Mouse (Mus musculus) frontal cortex, adult (tissue): ENCODE measurements around the gene Stradb.
"Not testable (repeated sequence)": the region's sequence is repeated elsewhere in the genome, so short reads cannot be mapped to it uniquely, and the experiment has no call there.

Experiments
- ATAC-seq: cut with Nextera tagmentation; 2 replicates; pipeline ENCODE4 v1.9.2; 2017; ENCODE audit warnings: mild to moderate bottlenecking, moderate library complexity, mixed read lengths; ENCODE audit not compliant: low TSS enrichment

Gene Stradb

GRCm38 (mm10) chr1:58973366-58974221 is at the start of gene Stradb, which contains the start of gene Trak2:
Gene Stradb (plus strand): TSS chr1:58973522.
Gene Trak2 (minus strand): TSS chr1:58973430.
- ATAC-seq, result peak; percentile 95

GRCm38 (mm10) chr1:58926664-58927063 is 46.7 kb upstream of the Stradb start:
- ATAC-seq, result no peak

- peak; percentile 98 for ATAC-seq
Observed at GRCm38 (mm10) chr1:58936746-58937605, 36.3 kb upstream of the Stradb start.

GRCm38 (mm10) chr1:58937606-58938099 is 35.7 kb upstream of the Stradb start:
- peak; percentile 62 for ATAC-seq

- no peak for ATAC-seq
Observed at GRCm38 (mm10) chr1:58945523-58945922, 27.8 kb upstream of the Stradb start.

GRCm38 (mm10) chr1:58945960-58946670 is 27.2 kb upstream of the Stradb start:
- ATAC-seq, result no peak

GRCm38 (mm10) chr1:58946718-58947117 is 26.6 kb upstream of the Stradb start:
- ATAC-seq, result no peak

GRCm38 (mm10) chr1:58949561-58950106 is 23.7 kb upstream of the Stradb start:
- no peak for ATAC-seq

GRCm38 (mm10) chr1:58950899-58951648 is 22.2 kb upstream of the Stradb start:
- no peak for ATAC-seq

- ATAC-seq, result no peak
Observed at GRCm38 (mm10) chr1:58951841-58952240, 21.5 kb upstream of the Stradb start.

GRCm38 (mm10) chr1:58952526-58952925 is 20.8 kb upstream of the Stradb start:
- no peak for ATAC-seq

- peak; percentile 50; the same call in 1 of the 2 replicates for ATAC-seq
Observed at GRCm38 (mm10) chr1:58952997-58953396, 20.3 kb upstream of the Stradb start.

GRCm38 (mm10) chr1:58953686-58954434 is 19.5 kb upstream of the Stradb start:
- no peak for ATAC-seq

- ATAC-seq, result no peak
Observed at GRCm38 (mm10) chr1:58954578-58955410, 18.5 kb upstream of the Stradb start.

- ATAC-seq, result no peak
Observed at GRCm38 (mm10) chr1:58955716-58956115, 17.6 kb upstream of the Stradb start.

GRCm38 (mm10) chr1:58956229-58956628 is 17.1 kb upstream of the Stradb start:
- no peak for ATAC-seq

GRCm38 (mm10) chr1:58957931-58958330 is 15.4 kb upstream of the Stradb start:
- no peak for ATAC-seq

- not testable (repeated sequence) for ATAC-seq
Observed at GRCm38 (mm10) chr1:58958789-58959526, 14.4 kb upstream of the Stradb start.
